ENCODE assay signal across 1 mouse cellular context in genomic region chr7:31112036-31112435, GRCm38 (mm10).
TF ChIP-seq lines count a peak whose summit lies in the region.

No protein-coding gene starts in this region.

TF ChIP-seq in MEL, 35 proteins besides CTCF, POLR2A, EP300 and RAD21:
- TF ChIP-seq SIN3A (IDR thresholded peaks at IDR 0.05; ENCODE audit: low read length): no peak
- no peak for TF ChIP-seq CHD2 (IDR thresholded peaks at IDR 0.05; ENCODE audit: low read length)
- TF ChIP-seq ZMIZ1 (IDR thresholded peaks at IDR 0.05; ENCODE audit: low read depth, low read length): no peak
TF ChIP-seq in MEL: peak in this region for 0.
